Mouse (Mus musculus) testis, adult 2 months (tissue): ENCODE measurements around the gene Ifng. TPM values are rescaled to one million over a fixed set of nuclear protein-coding genes. Genes with fewer than 3 reads are reported as not detected.

Experiments used
- H3K27ac ChIP-seq: fragments of 200-500 bp; 2 replicates; pipeline ENCODE4 v1.5.1; 2012; ENCODE audit warnings: low read depth, low read length; ENCODE audit not compliant: control insufficient read depth, insufficient read depth
- H3K27me3 ChIP-seq: fragments of 200-500 bp; 2 replicates; pipeline ENCODE4 v1.6.1; 2012; ENCODE audit warnings: mild to moderate bottlenecking, low read length, moderate library complexity; ENCODE audit not compliant: control insufficient read depth, insufficient read depth
- H3K36me3 ChIP-seq: fragments of 200-500 bp; 2 replicates; pipeline ENCODE4 v1.6.1; 2012; ENCODE audit warnings: mild to moderate bottlenecking, low read length; ENCODE audit not compliant: control insufficient read depth, insufficient read depth
- H3K4me1 ChIP-seq: fragments of 200-500 bp; 2 replicates; pipeline ENCODE4 v1.6.1; 2012; ENCODE audit warnings: low read length; ENCODE audit not compliant: control insufficient read depth, insufficient read depth
- H3K4me3 ChIP-seq: fragments of 200-500 bp; 2 replicates; pipeline ENCODE4 v1.5.1; 2012; ENCODE audit warnings: low read depth, mild to moderate bottlenecking, low read length, moderate library complexity, mixed read lengths; ENCODE audit not compliant: control insufficient read depth
- CTCF ChIP-seq: fragments of 200-500 bp; IDR thresholded peaks from 2 replicates; pipeline ENCODE4 v1.5.1; 2012; ENCODE audit warnings: low read depth, mild to moderate bottlenecking, inconsistent platforms, low read length, moderate library complexity; ENCODE audit not compliant: control insufficient read depth, insufficient read depth, insufficient replicate concordance
- POLR2A ChIP-seq: fragments of 200-500 bp; IDR thresholded peaks from 2 replicates; pipeline ENCODE4 v1.6.1; 2012; ENCODE audit warnings: low read depth, mild to moderate bottlenecking, inconsistent platforms, low read length, moderate library complexity; ENCODE audit not compliant: control insufficient read depth
- polyA plus RNA-seq: library from polyadenylated mRNA; depleted of rRNA; stranded (reverse); fragments of >200 nt; gene quantifications from 2 replicates; pipeline ENCODE4 v1.2.3, GENCODE M21; 2012; rRNA removed

Gene Ifng
- polyA plus RNA-seq, 1 experiment = not detected

- no peaks in the 10 kb centered on the region for H3K4me1 ChIP-seq
- no peaks in the 10 kb centered on the region for H3K27me3 ChIP-seq
- H3K36me3 ChIP-seq = no peaks in the 10 kb centered on the region
- no peak overlapping the region for H3K27ac ChIP-seq
- TF ChIP-seq POLR2A (no peak), CTCF (no peak)
- no peak overlapping the region for H3K4me3 ChIP-seq
These were observed 38.4 kb downstream of the Ifng start for GRCm38 (mm10) chr10:118479244-118479643.

GRCm38 (mm10) chr10:118480118-118480517 lies 39.3 kb downstream of the Ifng start:
- Histone ChIP-seq H3K27me3 (no peaks in the 10 kb centered on the region), H3K4me1 (no peaks in the 10 kb centered on the region), H3K4me3 (no peak overlapping the region), H3K36me3 (no peaks in the 10 kb centered on the region), H3K27ac (no peak overlapping the region)
- TF ChIP-seq POLR2A (no peak), CTCF (no peak)

GRCm38 (mm10) chr10:118480793-118481192 lies 39.9 kb downstream of the Ifng start:
- H3K36me3 ChIP-seq = no peaks in the 10 kb centered on the region
- no peaks in the 10 kb centered on the region for H3K4me1 ChIP-seq
- H3K27ac ChIP-seq = no peak overlapping the region
- H3K4me3 ChIP-seq = no peak overlapping the region
- no peak for TF ChIP-seq POLR2A
- no peak for TF ChIP-seq CTCF
- H3K27me3 ChIP-seq = no peaks in the 10 kb centered on the region

DNA sequence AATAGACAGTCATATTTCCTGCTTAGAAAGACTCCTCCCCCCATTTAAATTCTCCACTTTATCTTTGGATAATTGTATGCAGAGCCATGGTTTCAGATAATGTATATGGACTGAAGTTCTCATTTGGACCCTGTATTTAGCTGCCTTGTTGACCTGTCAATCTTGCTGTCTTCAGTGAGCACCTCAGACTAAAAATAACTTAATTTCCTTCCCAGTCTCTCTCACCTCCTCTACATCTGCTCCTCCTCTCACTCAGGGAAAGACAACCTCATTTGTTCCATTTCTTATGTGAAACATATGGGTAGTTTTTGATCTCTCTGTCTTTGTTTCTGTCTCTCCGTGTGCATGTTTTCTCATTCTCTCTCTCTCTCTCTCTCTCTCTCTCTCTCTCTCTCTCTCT lies 53.3 kb downstream of the Ifng start:
- no peak overlapping the region for H3K4me3 ChIP-seq
- H3K27me3 ChIP-seq = no peaks in the 10 kb centered on the region
- no peaks in the 10 kb centered on the region for H3K36me3 ChIP-seq
- no peak overlapping the region for H3K27ac ChIP-seq
- no peaks in the 10 kb centered on the region for H3K4me1 ChIP-seq
- TF ChIP-seq POLR2A (no peak), CTCF (no peak)

GRCm38 (mm10) chr10:118495362-118495761 lies 54.5 kb downstream of the Ifng start:
- H3K27me3 ChIP-seq = no peaks in the 10 kb centered on the region
- H3K4me1 ChIP-seq = no peaks in the 10 kb centered on the region
- no peak overlapping the region for H3K27ac ChIP-seq
- H3K36me3 ChIP-seq = no peaks in the 10 kb centered on the region
- TF ChIP-seq POLR2A (no peak), CTCF (no peak)
- H3K4me3 ChIP-seq = no peak overlapping the region

Other genes starting within 250 kb of the Ifng start
- not detected in 2 replicates for gene Il22, start 236.1 kb upstream of the Ifng start, polyA plus RNA-seq
- gene Gm32717, start 200.3 kb upstream of the Ifng start, polyA plus RNA-seq = not detected in 2 replicates
- not detected in 2 replicates for gene Gm32802, start 182.4 kb upstream of the Ifng start, polyA plus RNA-seq
- not detected in 2 replicates for gene Iltifb, start 146.0 kb upstream of the Ifng start, polyA plus RNA-seq
- gene Gm9040, start 114.1 kb upstream of the Ifng start, polyA plus RNA-seq = not detected in 2 replicates
- not detected in 2 replicates for gene Gm9044, start 108.6 kb upstream of the Ifng start, polyA plus RNA-seq
- not detected in 2 replicates for gene Gm9045, start 103.2 kb upstream of the Ifng start, polyA plus RNA-seq
- gene Gm9046, start 97.8 kb upstream of the Ifng start, polyA plus RNA-seq = not detected in 2 replicates
- gene Gm9048, start 92.4 kb upstream of the Ifng start, polyA plus RNA-seq = not detected in 2 replicates
- not detected in 2 replicates for gene Gm9049, start 86.9 kb upstream of the Ifng start, polyA plus RNA-seq